Mouse (Mus musculus): ENCODE measurements at regions not wholly inside any gene's neighbourhood (a gene's known extent, or its start where the extent isn't known, plus 50 kb on each side); places are given as distances from the start of the nearest gene placed in this dataset.

DNA sequence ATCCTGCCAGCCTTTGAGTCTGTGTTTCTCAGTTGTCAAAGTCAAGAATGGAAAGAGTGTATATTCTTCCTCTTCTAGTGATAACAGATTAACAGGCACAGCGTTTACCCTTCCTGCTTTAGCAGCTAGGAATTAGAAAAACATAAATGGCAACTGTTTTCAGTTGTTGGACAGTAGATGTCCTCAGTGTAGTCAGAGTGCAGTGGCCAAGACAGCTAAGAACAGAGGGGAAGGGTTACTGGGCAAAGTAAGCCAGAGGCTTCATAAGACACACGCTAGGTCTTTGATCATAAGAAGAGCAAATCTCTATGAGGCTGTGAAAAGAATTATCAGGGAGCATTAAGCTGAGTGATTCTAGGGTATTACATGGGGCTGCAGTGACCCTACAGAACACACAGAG, 191.3 kb downstream of the Cyp26b1 start:
- no peak for TF ChIP-seq CTCF (IDR thresholded peaks at IDR 0.05)
- intact Hi-C loops (cut with DNase I), result loop anchor here (10.0 kb wide), 1 partner anchor 612 kb away; no protein-coding TSS in a partner anchor
- no peak overlapping the region for H3K27ac ChIP-seq
- no peak overlapping the region for H3K4me3 ChIP-seq
- DNase-seq, result no peak

GRCm38 (mm10) chr6:84394496-84395090, 199.1 kb downstream of the Cyp26b1 start:
- TF ChIP-seq CTCF (IDR thresholded peaks at IDR 0.05), result no peak
- H3K4me3 ChIP-seq, result no peak overlapping the region
- H3K27ac ChIP-seq, result no peak overlapping the region
- DNase-seq, result peak; percentile 67
- intact Hi-C loops (cut with DNase I), result no loop called here

DNA sequence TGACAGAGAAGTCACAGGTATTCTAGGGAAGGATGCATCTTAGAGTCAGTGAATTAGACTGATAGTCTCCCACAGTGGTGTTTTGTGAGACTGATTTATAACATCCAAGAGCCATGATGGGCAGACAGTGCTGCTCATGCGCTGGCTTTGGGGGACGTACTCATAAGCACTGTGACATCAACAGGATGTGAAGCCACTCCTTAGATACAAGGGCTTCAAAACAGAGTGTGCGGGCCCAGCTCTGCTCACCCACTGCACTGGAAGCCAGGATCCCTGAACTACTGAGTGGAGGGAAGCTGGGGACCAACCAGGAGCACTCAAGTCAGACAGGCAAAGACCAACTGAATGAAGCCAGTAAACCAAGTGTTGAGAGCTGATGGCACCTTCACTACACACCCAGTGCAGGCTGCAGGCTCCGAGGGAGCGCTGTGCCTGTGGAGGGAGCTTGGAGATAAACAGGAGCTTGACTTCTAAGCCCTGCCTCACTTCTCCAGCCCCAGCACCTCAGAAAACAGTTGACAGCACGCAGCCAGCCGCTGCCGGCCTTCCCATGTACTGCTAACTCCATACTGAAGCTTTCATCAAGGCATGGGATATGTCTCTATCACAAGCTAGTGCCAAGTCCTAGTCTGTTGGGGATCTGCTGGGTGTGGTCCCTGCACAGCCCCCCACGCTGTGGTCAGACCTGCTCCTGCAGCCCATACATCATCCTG, 200.0 kb downstream of the Cyp26b1 start:
- intact Hi-C loops (cut with DNase I), result no loop called here
- TF ChIP-seq CTCF (IDR thresholded peaks at IDR 0.05), result no peak
- no peak overlapping the region for H3K4me3 ChIP-seq
- no peak overlapping the region for H3K27ac ChIP-seq
- no peak for DNase-seq

GRCm38 (mm10) chr6:84392752-84393511, 200.8 kb downstream of the Cyp26b1 start:
- no peak for DNase-seq
- no peak overlapping the region for H3K27ac ChIP-seq
- no peak for TF ChIP-seq CTCF (IDR thresholded peaks at IDR 0.05)
- intact Hi-C loops (cut with DNase I), result no loop called here
- H3K4me3 ChIP-seq, result no peak overlapping the region

GRCm38 (mm10) chr6:84391016-84391415, 202.7 kb downstream of the Cyp26b1 start:
- no peak for DNase-seq
- Histone ChIP-seq H3K27ac (no peak overlapping the region), H3K4me3 (no peak overlapping the region)
- TF ChIP-seq CTCF (IDR thresholded peaks at IDR 0.05), result no peak
- intact Hi-C loops (cut with DNase I), result no loop called here

GRCm38 (mm10) chr6:84385696-84386095, 208.0 kb downstream of the Cyp26b1 start:
- peak; percentile 85 for DNase-seq
- no peak overlapping the region for H3K4me3 ChIP-seq
- H3K27ac ChIP-seq, result no peak overlapping the region
- intact Hi-C loops (cut with DNase I), result no loop called here
- TF ChIP-seq CTCF (IDR thresholded peaks at IDR 0.05), result no peak

DNA sequence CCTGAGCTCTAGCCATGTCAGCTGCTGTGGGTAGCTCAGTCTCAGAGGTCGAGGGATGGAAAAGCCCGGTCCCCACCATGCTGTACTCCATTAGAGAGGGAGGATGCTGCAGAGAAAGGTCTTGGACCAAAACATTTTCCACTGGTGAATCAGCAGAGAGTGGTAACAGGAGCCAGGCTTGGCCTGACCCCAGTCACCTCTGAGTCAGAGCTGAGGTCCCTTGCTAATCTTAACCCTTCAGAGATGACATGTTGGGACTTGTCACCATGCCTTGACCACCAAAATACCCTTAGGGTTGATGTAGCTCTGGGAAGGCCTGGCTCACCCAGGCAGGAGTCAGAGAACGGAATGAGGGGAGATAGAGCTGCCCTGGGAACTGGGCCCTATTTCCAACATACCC, 210.0 kb downstream of the Cyp26b1 start:
- DNase-seq, result peak; percentile 68
- no peak overlapping the region for H3K27ac ChIP-seq
- TF ChIP-seq CTCF (IDR thresholded peaks at IDR 0.05), result no peak
- intact Hi-C loops (cut with DNase I), result no loop called here
- H3K4me3 ChIP-seq, result no peak overlapping the region

DNA sequence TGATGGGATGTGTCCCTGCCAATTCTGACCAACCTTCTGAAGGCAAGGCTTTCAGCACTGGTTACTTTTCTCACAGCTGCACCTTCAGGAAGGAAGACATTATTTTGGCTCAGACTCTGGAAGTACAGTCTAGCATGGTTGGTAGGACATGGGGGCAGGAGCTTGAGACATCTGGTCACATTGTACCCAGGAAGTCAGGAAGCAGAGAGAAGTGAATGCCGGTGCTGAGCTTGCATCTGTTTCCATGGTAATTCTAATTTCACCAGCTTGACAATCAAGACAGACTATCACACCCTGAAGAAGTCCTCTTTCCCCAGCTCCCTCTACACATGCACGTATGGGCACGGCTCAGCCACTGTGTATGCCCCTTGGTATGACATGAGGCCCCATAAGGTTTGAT, 210.6 kb downstream of the Cyp26b1 start:
- TF ChIP-seq CTCF (IDR thresholded peaks at IDR 0.05), result no peak
- no peak for DNase-seq
- H3K27ac ChIP-seq, result no peak overlapping the region
- intact Hi-C loops (cut with DNase I), result no loop called here
- H3K4me3 ChIP-seq, result no peak overlapping the region

DNA sequence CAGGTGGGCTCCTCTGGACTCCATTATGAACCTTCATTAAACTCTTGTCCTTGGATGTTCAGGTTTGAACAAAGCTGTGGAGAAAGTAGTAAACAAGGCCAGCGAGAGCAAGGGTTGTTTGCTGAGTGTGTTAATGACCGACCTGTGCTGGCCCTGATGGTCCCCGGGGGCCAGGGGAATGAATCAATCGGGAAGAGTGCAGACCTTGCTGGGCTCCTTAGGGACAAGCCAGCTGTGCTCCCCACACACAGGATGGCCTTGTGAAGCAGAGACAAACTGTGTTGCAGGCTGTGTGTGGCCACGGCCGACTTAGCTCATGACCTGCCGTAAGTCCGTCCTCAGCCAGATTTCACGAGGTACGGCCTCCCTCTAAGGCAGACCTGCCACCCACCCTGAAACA, 212.1 kb downstream of the Cyp26b1 start:
- DNase-seq, result no peak
- H3K27ac ChIP-seq, result no peak overlapping the region
- no peak for TF ChIP-seq CTCF (IDR thresholded peaks at IDR 0.05)
- intact Hi-C loops (cut with DNase I), result no loop called here
- H3K4me3 ChIP-seq, result no peak overlapping the region

DNA sequence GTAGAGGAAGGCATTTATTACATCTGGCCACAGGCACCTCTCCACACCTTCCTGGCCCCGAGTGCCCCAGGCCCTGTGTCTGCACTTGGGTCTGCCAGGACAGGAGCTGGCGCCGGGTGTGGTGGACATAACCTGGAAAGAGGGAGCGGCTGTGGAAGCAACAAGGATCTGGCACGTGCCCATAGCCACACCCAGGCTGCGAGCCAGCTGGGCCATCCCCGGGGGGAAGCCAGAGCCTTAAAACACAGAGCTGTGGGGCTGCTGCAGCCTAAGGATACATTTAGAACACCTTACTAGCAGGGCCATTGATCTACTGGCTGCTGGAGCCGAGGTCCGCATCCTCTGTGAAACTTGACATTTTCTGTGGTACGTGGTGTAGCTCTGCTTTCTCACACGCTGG, 217.0 kb downstream of the Cyp26b1 start:
- no peak for TF ChIP-seq CTCF (IDR thresholded peaks at IDR 0.05)
- H3K27ac ChIP-seq, result no peak overlapping the region
- peak; percentile 56 for DNase-seq
- intact Hi-C loops (cut with DNase I), result no loop called here
- H3K4me3 ChIP-seq, result no peak overlapping the region

DNA sequence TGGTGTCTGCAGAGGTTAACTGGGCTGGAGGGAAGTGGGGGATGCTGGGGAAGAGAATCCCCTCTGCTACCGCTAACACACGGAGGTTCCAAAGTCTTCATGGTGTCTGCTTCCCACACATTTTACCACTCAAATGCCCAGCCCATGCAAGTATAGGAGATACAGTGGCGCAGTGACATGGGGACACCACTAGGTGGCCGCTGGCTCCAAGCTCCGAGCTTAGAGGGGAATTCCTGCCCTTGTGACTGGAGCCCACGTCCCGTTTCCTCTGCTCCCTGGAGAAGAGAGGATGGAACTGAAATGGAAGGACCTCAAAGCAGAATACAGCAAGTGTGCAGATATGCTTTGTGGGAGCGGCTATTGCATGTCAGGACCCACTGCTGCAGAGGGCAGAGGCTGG, 218.2 kb downstream of the Cyp26b1 start:
- peak; percentile 56 for DNase-seq
- Histone ChIP-seq H3K27ac (no peak overlapping the region), H3K4me3 (no peak overlapping the region)
- TF ChIP-seq CTCF (IDR thresholded peaks at IDR 0.05), result peak; percentile 87
- intact Hi-C loops (cut with DNase I), result no loop called here

DNA sequence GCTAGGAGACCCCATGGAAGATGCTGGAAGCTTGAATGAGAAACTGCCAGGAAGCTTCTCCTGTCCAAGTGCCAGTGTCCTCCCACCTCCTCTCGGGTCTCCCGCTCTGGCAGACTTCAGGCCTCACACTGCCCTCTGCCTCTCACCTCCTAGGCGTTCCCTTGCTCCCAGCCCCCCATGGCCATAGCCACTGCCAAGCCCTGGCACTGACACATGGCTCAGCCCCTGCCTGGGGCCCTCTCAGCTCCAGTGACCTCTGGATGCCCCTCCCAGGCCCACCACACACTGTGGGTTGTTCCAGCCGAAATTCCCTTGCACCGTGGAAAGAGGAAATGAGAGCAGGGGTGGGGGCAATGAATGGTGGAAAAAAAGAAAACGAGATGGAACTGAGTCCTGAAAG, 227.3 kb downstream of the Cyp26b1 start:
- Histone ChIP-seq H3K4me3 (no peak overlapping the region), H3K27ac (no peak overlapping the region)
- intact Hi-C loops (cut with DNase I), result no loop called here
- no peak for DNase-seq
- TF ChIP-seq CTCF (IDR thresholded peaks at IDR 0.05), result no peak

DNA sequence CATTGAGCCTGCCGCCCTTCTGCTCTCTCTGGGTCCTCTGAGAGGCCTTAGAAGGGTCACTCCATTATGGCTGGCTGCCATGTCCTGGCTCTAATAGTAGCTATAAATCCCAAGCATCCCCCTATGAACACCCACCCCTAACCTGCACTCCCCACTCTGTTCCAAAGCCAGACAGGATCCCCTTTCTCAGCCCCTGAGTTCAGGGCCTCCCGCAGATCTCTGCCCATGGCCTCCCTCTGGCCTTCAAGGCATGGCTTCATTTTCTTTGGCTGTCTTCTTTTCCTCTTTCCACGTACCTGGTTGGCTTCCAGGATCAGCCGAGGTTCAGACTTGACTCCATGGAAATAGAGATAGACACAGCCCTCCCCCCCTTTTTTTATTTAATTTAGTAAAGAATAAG, 227.8 kb downstream of the Cyp26b1 start:
- intact Hi-C loops (cut with DNase I), result no loop called here
- TF ChIP-seq CTCF (IDR thresholded peaks at IDR 0.05), result no peak
- Histone ChIP-seq H3K27ac (no peak overlapping the region), H3K4me3 (no peak overlapping the region)
- no peak for DNase-seq

Measured in gastrocnemius, adult 2 months (tissue).